Mouse (Mus musculus) cerebellum, postnatal 25 days (tissue): ENCODE data around the gene Cpne9.

Source experiments
- DNase-seq, 2 experiments: peaks; one replicate each; pipeline ENCODE4 v3.0.0; 2021; ENCODE audit warnings: mixed read lengths in 2 of 2

Gene Cpne9

GRCm38 (mm10) chr6:113282101-113282802 lies at the start of gene Cpne9:
TSS of gene Cpne9 (plus strand) at chr6:113282307.
- DNase-seq = peak; percentile 76 to 79

DNA sequence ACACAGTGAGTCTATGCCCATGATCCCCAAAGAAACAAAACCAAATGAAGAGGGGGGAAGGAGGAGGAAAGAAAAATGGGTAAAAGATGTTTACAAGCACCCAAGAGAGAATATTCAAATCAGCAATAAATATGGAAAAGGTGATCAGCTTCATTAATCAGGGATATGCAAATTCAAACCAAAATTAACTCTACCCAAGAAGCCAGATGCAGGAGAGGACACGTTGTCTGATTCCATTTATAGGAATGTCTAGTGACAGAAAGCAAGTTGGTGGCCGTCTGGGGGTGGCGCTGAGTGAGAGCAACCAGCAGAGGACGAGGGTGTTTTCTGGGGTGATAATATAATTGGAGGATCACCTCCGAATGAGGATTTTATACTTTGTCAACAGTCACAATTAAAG lies 47.0 kb upstream of the Cpne9 start:
- no peak for DNase-seq

GRCm38 (mm10) chr6:113237542-113238270 lies 44.4 kb upstream of the Cpne9 start, which contains the start of gene Mtmr14:
TSS of gene Mtmr14 (plus strand) at chr6:113237843.
- peak; percentile 99 for DNase-seq

- DNase-seq = no peak
Measured at GRCm38 (mm10) chr6:113238442-113238841, 43.7 kb upstream of the Cpne9 start.

GRCm38 (mm10) chr6:113242753-113243152 lies 39.4 kb upstream of the Cpne9 start:
- DNase-seq = no peak

- DNase-seq = no peak
Measured at GRCm38 (mm10) chr6:113245585-113245984, 36.5 kb upstream of the Cpne9 start.

DNA sequence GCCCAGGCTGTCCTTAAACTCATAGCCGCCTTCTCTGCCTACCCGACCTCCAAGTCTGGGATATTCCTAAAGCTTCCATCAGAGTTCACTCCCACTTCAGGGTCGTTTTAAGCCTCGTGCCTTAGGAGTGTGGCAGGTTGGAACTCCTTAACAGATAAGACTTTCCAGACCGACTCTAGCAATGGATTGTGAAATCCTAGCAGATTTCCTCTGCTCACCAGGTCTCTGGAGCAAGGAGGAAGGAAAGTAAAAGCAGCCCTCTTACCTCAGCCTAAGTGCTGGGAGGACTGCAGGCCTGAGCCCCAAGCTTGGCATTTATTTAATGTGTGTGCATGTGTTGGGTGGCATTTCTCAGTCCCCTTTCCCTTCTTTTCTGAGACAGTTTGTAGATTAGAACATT lies 31.3 kb upstream of the Cpne9 start:
- DNase-seq = no peak

GRCm38 (mm10) chr6:113251921-113252320 lies 30.2 kb upstream of the Cpne9 start:
- no peak for DNase-seq

DNA sequence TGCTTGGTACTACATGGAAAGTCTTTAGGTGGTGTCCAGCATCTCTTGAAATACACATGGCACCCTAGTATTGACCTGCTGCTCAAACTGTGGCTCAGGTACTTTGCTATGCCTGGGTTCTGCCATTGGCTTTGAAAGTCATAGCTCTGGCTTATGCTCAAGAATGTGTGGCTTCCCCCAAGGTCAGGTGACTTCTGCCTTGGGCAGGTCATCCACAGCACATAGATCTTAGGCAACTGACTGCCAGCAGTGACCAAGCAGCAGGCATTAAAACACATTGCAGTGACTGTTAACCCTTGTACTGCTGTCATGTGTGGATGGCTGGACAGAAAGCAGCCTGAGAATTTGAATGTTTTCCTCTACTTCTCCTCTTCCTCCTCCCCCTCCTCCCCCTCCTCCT lies 27.2 kb upstream of the Cpne9 start:
- no peak for DNase-seq

GRCm38 (mm10) chr6:113261174-113261858 lies 20.8 kb upstream of the Cpne9 start:
- DNase-seq = peak in 1 of 2 experiments; percentile 21

- DNase-seq = no peak
Measured at GRCm38 (mm10) chr6:113263531-113263930, 18.6 kb upstream of the Cpne9 start.

GRCm38 (mm10) chr6:113264429-113264828 lies 17.7 kb upstream of the Cpne9 start:
- DNase-seq = no peak

DNA sequence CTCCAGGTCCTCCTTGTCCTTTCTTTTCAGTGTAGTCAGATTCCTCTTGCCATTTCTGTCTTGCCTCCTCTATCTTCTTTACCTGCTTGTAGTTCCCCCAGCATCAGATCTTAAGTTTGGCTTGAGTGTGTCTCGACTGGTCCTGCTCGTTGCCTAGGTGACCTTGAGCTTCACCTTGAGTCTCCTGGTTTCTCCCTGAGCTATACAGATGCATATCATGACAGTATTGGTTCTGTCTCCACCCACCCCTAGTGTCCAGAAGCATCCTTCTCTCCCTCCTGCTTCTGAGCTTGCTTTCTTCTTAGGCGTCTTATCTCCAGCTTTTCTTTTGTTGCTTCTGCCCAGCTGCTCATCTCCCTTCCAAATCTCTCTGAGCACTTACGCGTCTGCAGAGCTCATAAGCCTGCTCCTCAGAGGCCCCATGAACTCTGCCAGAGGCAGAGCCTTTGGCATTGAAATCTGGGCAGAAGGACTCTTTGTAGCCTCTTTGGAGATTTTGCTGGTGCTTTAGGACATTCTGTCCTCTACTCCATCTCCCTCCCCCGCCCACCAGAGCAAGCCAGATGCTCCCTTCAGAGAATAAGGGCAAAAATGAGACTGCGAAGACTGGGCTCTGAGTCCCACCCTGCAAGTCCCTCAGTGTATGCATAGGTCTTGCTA lies 15.0 kb upstream of the Cpne9 start:
- DNase-seq = no peak

DNA sequence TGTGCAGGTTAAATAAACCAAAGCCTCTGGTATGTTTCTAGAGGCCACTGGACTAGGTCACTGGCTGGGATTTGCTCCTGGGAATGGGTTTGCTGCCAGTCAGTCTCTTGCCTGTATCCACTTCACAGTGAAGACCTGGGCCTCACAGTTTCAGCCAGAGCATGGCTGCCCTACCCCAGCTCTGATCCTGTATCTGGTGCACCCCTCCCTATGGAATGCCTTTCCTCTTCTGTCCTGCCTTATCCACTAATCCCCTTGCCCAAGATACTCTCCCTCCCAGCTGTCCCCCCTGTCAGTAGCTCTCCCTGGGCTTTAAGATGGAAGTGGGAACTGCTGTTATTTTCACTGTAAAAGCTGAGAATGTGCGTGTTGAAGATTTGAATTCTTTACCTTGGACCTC lies 14.1 kb upstream of the Cpne9 start:
- DNase-seq = no peak

DNA sequence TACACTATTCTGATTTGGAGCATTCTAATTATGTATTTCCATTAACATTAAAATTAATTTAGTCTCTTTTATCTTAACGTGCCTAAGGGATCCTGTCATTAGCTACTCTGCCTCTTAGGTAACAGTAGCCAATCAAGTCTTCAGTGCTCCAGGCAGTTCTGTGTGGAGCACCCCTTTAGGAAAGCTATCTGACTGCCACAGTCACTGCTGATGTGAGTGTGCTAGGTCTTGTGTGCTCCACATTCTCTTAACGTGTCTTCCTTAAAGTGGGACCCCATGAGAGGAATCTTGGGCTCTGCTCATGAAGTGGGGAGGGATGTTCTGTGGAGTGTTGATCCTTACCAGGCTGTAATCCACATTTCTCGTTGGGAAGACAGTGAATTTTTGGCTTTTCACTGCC lies 9.7 kb upstream of the Cpne9 start:
- no peak for DNase-seq

DNA sequence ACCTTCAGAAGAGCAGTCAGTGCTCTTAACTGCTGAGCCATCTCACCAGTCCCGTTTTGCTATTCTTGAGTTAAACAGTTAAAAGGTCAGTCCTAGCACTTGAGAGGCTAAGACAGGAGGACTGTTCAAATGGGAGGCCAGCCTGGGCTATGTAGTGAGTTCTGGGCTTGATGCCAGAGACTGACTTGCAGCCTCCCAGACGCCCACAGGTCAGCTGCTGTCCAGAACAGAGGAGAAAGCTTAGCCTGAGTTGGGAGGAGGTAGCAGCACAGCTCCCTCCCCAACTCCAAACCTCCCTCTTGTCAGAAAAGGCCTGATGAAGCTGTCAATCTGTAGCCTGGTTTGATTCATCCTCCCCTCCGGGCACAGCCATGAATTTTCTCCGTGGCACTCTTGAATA lies 5.3 kb upstream of the Cpne9 start:
- peak in 1 of 2 experiments; percentile 34 for DNase-seq

DNA sequence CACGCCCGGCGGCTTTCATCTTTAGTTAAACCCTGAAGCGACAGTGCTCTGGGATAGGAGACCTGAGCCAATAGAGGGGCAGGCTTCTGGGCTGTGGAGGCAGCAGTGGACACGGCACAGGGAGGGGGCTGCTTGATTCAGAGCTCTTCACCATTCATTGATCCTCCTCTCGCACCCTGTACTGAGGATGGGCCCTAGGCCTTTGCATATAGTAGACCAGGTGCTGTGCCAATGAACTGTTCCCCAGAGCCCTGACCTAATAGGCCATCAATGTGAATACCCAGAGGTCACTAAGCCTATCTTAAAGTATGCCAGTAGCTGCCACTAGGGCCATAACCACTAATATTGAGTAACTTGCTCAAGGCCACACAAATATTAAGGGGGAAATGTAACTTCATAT lies 431 bp upstream of the Cpne9 start:
- no peak for DNase-seq

DNA sequence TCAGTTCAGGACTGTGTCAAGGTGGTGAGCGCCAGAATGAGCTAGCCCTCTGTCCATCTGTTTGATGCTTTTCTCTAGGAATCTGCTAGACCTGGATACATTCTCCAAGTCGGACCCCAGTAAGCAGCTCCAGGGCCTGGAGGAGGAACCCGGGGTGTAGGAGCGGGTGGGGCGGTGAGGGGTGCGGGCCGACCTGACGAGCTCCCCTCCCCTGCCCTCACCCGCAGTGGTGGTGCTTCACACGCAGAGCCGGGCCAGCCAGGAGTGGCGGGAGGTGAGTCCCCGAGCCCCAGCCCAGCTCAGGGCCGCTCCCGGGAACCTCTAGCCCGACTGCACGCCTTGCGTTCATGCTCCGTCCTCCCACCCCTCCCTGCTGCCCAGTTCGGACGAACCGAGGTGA lies 862 bp downstream of the Cpne9 start:
- peak; percentile 64 to 65 for DNase-seq

GRCm38 (mm10) chr6:113283500-113283899 lies 1.4 kb downstream of the Cpne9 start:
- DNase-seq = peak; percentile 43 to 73

GRCm38 (mm10) chr6:113284931-113285330 lies 2.8 kb downstream of the Cpne9 start:
- DNase-seq = no peak

- DNase-seq = no peak
Measured at GRCm38 (mm10) chr6:113286316-113286715, 4.2 kb downstream of the Cpne9 start.

DNA sequence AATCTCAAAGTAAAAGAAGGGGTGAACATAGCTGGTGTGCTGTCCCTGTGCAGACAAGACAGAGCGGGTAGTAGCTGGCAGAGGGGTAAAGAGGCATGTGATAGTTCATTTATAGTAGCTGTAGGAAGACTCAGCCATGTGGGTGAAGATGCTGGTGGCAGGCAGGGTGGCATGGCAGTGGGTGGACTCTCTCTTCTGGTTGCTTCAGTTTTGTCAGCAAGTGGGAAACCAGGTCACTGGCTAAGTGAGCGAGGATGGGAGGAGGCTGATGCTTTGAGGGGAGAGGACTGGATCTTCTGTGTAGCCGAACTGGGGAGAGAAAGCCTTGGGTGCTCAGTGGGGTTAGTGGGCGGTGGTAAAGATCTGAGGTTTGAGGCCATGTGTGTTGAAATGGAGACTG lies 5.1 kb downstream of the Cpne9 start:
- DNase-seq = no peak

DNA sequence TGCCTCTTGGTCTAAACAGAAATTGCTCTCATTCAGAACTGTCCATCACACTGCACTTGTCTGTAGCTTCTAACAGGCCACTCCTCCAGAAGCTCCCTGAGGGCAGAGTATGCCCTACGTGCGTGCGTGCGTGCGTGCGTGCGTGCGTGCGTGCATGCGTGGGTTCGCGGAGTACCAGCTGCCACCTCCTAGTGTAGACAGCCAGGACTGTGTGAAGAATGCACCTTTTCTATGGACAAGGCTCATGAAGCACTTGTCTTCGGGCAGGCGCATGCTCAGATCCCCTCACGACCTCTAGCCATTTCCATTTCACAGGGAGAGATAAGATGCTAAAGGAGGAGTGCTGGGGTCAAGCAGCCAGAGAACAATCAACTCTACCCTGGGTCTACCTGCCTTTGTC lies 7.2 kb downstream of the Cpne9 start:
- no peak for DNase-seq
